In genomic region chr17:63684026-63684425, GRCm38 (mm10) we compare ENCODE assay signal across 19 mouse cellular contexts.
"Had no signal": no experiment of that assay in that cellular context is flagged by ENCODE, and none has a peak within 500 bp of the region (broad histone marks: within the 10 kb centered on the region; RNA-seq: fewer than 3 reads in every experiment).

No protein-coding gene starts in this region.

- ATAC-seq: midbrain, embryonic 13.5 days; midbrain, embryonic 15.5 days had no signal

- H3K4me1 ChIP-seq: megakaryocyte, embryonic 14.5 days; midbrain, embryonic 13.5 days; stomach, embryonic 15.5 days had no signal

- H3K27ac ChIP-seq: liver, embryonic 14.5 days; midbrain, embryonic 13.5 days; midbrain, embryonic 15.5 days; neural tube, embryonic 13.5 days; neural tube, embryonic 15.5 days; stomach, embryonic 15.5 days; stomach, postnatal 0 days had no signal

- H3K9ac ChIP-seq: liver, embryonic 14.5 days; lung, embryonic 14.5 days; midbrain, embryonic 13.5 days; midbrain, embryonic 15.5 days; neural tube, embryonic 13.5 days; neural tube, embryonic 15.5 days; stomach, embryonic 15.5 days had no signal

- H3K27me3 ChIP-seq: megakaryocyte, embryonic 14.5 days; midbrain, embryonic 13.5 days; midbrain, embryonic 15.5 days; neural tube, embryonic 13.5 days; neural tube, embryonic 15.5 days; stomach, embryonic 15.5 days had no signal

- H3K9me3 ChIP-seq: midbrain, embryonic 13.5 days; midbrain, embryonic 15.5 days; neural tube, embryonic 13.5 days; neural tube, embryonic 15.5 days; stomach, embryonic 15.5 days had no signal

- H3K4me3 ChIP-seq: megakaryocyte, embryonic 14.5 days; midbrain, embryonic 13.5 days; midbrain, embryonic 15.5 days; myocyte; neural tube, embryonic 13.5 days; neural tube, embryonic 15.5 days; stomach, embryonic 15.5 days had no signal

- H3K36me3 ChIP-seq: midbrain, embryonic 13.5 days; midbrain, embryonic 15.5 days; neural tube, embryonic 13.5 days; neural tube, embryonic 15.5 days; stomach, embryonic 15.5 days had no signal

- DNase-seq: lung, adult 18-20 months; lung, postnatal 10 days; lung, postnatal 4 days; right cerebral cortex, adult 18-20 months; right cerebral cortex, postnatal 25 days; thymus, adult 2 months; thymus, postnatal 25 days; thymus, postnatal 4 days had no signal

- H3K4me2 ChIP-seq: lung, embryonic 14.5 days; midbrain, embryonic 11.5 days; midbrain, embryonic 13.5 days; midbrain, embryonic 15.5 days; neural tube, embryonic 13.5 days; neural tube, embryonic 15.5 days; stomach, embryonic 15.5 days had no signal
